Mouse (Mus musculus): ENCODE data around the gene Aars2.
A peak's percentile ranks its signal among the peaks of the same experiment; 100 is the strongest.

Gene Aars2

DNA sequence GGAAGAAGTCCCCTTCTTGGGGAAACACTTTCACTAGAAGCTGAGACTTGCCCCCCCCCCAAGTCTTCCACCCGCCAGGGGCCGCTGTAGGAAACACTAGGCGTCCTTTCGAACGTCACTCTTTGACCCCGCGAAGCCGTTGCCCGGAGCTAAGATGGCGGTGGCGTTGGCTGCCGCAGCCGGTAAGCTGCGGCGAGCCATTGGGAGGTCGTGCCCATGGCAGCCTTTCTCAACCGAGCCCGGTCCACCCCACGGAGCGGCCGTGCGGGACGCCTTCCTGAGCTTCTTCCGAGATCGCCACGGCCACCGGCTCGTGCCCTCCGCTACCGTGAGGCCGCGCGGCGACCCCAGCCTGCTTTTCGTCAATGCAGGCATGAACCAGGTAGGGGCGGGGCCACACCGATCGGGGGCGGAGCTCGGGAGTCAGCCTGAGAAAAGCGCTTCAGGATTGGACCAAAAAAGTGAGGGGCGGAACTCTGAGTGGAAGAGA, at the start of gene Aars2:
Gene Aars2, plus strand, starts transcription at position 142 of the 490 bp plus-strand sequence.
- peak; percentile 96 for DNase-seq

DNA sequence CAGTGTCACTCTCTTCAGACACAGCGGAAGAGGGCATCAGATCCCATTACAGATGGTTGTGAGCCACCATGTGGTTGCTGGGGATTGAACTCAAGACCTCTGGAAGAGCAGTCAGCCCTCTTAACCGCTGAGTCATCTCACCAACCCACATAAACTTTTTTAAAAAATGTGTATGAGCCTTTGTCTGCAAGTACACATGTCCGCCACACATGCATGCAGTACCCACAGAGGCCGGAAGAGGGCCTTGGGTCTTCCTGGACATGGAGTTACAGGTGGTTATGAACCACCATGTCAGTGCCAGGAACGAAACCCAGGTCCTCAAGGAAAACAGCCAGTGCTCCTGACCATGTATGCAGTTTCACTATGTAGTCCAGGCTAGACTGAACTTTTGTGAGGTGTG, 49.2 kb upstream of the Aars2 start:
- no peak for DNase-seq

DNA sequence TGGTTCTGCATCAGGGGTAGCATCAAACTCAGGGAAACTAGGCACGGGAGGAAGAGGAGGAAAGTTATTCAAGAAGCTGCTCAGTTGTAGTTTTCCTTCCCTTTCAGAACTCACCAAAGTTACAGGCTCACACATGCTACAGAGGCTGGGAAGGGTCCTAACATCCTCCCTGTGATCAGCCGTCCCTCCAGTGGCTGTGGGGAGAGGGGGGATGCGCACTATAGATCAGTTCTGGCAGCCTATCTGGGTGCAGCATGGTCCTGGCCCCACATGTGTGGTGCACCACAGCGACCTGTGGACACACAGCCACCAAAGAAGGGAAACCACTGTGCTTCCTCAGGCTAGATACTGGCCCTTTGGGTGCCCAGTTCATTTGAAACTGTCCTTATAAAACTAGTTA, 48.1 kb upstream of the Aars2 start:
- no peak for DNase-seq

DNA sequence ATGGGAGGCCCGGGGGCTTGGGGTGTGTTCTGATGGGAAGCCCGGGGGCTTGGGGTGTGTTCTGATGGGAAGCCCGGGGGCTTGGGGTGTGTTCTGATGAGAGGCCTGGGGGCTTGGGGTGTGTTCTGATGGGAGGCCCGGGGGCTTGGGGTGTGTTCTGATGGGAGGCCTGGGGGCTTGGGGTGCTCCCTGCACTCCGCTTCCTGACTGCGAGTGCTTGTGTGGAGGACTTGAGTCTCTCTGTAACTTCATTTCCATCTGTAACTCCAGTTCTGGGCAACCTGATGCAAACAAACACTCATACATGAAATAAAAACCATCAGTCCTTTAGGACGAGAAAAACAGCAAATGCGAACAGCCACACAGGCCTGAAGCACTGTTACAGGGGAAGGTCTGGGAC, 47.6 kb upstream of the Aars2 start:
- DNase-seq: no peak

DNA sequence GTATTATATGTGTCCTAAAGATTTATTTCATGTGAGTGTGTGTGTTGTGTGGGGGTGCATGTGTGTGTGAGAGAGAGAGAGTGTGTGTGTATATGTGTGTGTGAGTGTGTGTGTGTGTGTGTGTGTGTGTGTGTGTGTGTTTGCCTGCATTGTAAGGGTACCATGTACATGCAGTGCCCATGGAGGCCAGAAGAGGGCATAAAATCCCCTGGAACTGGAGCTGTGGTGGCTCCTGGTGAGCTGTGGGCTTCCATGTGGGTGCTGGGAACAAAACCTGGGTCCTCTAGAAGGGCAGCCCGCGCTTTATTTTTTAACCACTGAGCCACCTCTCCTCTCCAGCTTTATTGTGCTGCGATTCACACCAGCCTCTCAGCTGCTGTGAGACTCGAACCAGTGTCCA, 44.1 kb upstream of the Aars2 start:
- no peak for DNase-seq

DNA sequence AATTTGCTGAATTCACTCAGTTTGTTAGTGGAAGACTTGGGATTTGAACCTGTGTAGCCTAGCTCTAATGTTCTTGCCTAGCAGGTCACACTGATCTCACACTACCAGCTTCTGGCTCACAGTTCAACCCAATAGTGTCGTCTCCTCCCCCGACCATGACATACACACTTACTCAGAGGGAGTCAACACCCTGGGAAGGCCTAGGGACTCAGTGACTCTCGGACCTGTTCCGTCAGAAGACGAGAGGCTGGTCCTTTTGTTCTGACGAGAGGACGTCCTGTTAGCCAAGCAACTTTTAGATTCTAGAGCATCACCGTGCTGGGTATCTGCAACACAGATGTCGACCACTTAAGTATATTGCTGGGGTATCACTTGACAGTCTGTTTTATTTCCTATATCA, 42.4 kb upstream of the Aars2 start:
- DNase-seq: no peak

DNA sequence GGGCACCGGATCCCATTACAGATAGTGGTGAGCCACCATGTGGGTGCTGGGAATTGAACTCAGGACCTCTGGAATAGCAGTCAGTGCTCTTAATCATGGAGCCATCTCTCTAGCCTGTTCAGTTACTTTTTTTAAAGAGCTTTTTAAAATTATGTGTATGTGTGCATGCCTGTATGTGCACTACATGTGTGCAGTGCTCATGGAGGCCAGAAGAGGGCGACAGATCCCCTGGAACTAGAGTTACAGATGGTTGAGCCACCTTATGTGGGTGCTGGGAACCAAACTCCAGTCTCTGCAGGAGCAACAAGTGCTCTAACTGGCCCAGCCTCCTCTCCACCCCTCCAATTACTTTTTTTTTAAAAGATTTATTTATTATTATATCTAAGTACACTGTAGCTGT, 39.9 kb upstream of the Aars2 start:
- no peak for DNase-seq

DNA sequence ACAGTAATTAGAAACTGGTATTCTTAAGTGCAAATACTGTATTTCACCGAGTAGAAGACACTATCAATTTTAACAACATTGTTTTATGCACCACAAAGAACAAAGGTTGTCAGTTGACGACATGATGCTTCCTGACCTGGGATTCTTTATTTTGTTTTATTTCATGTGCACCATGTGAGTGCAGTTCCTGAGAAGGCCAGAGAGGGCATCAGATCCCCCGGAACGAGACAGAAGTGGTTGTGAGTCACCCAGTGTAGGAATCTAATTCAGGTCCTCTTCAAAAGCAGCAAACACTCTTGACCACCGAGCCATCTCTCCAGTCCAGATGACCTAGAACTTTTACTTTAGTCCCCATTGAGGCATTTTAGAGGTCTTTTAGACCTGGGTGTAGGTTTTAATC, 38.3 kb upstream of the Aars2 start:
- DNase-seq: no peak

DNA sequence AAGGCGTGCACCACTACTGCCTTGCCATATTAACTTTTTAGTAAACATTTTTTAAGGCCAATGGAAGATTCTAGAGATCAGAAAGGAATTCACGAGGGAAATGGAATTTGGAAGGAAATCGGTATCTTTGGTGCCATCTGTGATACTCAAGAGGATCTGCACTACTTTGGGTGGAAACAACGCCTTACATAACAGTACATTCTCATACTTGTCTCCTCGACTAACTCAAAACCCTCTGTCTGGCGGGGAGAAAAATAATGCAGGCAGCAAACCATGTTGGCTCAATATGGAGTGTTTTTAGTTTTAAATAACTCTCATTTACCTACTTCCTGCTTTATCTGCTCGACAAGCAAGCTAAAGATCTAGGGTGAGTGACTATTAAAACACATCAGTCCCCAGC, 35.9 kb upstream of the Aars2 start:
- DNase-seq: no peak

DNA sequence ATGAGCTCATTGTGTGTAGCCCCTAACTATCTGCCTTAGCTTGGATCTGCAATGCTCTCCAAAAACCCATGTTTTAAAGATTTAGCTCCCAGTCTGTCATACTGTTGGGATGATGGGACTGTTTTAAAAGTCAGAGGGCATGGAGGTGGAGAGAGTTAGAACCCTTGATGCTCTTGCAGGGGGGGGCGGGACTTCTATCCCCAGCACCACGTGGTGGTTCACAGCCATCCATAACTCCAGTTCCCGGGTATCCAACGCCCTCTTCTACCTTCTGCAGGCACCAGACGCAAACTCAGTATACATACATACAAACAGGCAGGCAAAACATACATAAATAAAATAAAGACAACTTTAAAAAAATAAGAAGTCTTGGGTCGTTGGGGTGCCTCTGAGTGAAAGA, 33.0 kb upstream of the Aars2 start:
- no peak for DNase-seq

DNA sequence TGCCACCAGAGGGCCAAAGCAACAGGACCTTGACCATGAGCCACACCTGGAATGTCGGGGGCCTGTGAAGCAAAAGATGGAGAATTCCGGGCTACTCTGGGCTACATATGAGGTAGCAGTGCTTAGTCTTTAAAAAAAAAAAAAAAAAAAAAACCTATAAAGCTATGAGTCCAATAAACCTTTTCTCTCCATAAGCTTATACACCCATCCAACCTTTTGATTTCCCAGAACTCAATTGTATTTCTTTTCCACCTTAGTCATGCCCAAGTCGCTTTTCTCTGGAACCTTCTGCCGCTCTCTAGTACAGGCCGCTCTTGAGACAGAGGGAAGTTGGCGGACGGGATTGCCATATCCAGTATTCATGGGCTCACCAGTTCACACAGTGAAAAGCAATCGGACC, 32.5 kb upstream of the Aars2 start:
- DNase-seq: no peak

DNA sequence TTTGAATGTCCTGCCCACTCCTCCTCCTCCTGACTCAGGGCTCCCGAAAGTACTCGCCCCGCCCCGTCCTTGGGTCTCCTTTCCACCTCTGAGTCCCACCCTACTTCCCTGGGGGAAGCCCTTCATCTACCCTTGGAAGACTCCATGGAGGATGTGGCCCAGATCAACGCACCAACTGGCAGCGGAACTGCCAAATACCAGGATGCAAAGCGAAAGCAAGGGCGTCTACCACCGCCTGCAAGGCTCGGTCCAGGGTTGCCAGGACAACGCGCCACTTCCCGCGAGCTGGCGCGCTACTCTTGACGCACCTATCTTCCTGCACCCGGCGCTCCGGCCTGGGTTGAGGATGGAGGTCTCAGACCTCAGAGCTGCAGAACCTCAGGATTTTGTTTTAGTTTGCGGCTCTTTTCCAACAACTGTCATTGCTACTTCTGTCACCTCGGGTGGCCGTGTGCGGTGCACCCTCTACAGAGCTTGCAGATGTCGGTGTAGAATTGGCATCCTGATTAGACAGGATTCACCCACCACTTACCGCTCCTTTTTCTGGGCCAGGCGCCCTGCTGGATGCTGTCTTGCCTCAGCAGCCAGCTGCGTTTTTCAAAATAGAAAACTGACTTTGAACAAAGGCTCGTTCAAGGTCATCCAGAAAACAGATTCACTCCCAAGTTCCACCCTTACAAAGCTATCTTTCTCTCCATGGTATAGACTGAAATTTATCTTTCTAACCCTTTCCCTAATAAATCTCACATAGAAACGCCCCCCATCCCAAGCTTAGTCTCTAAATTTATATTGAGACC, 31.8 kb upstream of the Aars2 start, which contains the start of gene Spats1:
Gene Spats1, minus strand, starts transcription at position 747 of the 797 bp plus-strand sequence.
- DNase-seq: peak; percentile 81

DNA sequence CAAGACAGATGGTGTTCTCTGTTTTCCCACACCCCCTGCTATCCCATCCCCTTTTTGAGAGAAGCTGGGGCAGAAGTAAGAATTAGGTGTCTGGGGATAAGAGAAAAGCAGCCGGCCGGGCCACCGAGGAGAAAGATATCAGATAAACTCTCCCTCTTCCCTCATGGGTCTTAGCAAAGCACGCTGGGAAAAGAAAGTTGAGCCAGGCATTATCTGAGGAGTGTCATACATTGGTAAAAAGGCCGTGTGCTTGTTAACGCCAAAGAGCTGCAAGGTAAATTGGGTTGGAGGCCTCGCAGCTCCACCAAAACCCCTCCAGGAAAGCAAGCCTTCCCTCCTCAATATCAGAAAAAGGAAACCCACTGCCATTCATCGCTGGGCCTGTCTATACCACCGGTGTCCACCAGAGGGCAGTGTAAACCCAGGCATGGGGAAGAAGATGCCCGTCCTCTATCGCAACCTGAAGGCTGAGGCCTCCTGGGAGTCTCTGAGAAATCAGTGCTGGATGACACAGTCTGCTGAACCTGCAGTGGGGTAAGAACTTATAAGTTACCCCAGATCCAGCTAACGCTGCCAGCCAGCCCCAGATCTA, 28.3 kb upstream of the Aars2 start:
- DNase-seq: peak; percentile 80

DNA sequence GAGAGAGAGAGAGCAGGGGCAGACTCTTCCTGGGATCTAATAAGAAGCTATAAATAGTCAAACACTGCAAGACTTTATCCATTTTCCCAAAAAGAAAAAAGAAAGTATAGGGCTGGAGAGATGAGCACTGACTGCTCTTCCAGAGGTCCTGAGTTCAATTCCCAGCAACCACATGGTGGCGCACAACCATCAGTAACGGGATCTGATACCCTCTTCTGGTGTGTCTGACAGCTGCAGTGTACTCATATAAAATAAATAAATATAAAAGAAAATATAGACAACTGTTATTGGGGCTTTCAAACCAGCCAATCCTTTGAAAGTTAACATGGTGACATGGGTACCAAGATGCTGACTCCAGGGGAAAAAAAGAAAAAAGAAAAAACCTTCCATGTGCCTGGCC, 26.2 kb upstream of the Aars2 start:
- no peak for DNase-seq

DNA sequence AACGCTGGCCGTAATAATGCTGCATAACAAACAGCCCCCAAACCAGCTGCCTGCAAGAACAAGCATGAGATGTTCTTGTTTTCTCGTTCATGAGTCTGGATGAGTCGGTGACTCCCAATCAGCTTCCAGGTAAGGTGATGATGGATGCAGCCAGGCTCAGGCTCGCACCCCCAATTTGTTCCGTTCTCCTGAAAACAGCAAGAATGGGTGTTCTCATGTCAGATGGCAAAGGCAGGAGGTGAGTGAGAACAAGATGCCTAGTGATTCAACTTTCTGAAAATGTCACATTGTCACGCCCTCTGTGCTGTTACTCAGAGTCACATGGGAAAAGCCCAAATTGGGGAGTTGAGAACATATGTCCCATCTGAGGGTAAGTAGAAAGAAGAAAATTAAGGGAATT, 21.1 kb upstream of the Aars2 start:
- DNase-seq: no peak

DNA sequence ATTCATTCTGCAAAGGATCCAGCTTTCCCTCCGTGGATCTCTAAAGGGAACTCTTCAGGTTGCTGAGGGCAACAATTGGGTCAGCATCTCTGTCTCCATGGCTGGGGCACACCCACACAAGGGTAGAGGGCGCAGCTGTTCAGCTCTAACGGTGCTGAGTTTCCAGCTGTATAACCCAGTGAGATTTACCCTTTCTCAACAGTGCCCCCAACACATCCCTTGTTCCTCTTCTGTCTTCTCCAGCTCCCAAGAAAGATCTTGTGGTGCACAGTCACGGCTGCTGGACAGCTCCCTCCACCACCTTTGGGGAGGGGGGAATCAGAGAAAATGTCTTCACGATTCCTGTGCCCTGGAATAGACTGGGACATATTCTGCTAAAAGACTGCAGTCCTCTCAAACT, 19.4 kb upstream of the Aars2 start:
- DNase-seq: no peak

DNA sequence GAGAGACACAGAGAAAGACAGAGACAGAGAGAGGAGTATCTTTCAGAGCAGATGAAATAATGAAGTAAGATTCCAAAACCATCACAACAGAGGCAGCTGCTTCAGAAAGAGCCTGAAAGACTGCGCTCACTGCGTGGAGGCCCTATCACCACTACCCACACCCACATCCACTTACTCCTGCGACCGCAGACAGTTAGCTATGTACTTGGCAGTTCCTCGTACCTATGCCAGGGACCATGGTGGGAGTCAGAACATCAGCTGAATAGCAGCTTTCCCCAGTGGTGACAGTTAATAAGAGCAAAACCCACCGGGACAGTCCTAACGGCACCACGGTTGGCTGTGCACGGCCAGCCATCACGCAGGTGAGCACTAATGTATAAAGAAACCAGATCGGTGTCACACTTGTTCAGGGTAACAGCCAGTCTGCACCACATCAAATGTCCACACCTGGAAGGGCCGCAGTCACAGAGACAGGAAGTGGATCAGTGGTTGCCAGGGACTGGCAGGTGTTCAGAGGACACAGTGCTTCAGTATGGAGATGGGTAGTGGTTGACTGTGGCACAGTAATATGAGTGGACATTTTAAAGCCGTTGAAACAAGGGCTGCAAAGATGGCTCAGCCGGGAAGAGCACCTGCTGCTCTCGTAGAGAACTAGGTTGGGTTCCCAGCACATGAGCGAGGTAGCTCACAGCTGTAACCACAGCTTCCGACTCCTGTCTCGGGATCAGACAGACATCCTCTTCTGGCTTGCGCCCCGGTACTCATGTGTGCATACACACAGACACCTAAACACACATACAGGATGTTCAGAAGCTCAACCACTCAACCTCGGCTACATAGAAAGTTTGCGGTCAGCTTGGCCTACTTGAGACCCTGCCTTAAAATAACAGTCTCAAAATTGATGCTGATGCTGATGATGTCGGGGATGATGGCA, 18.1 kb upstream of the Aars2 start:
- no peak for DNase-seq

DNA sequence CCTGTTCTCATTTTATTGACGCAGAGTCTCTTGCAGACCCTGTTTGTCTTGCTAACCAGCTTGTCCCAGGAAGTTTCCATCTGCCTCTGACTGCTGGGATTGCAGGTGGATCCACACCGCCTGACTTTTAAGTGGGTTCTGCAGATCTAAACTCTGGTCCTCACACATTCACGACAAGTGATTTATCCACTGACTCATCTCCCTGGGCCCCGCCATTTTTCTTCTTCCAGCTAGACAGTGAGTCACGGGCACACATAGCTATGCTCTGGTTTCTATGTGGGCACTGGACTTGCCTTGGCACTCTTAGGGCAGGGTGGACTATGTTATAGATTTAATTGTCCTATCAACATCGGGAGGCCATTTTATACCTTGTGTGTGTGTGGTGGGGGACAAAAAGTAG, 16.9 kb upstream of the Aars2 start:
- no peak for DNase-seq

DNA sequence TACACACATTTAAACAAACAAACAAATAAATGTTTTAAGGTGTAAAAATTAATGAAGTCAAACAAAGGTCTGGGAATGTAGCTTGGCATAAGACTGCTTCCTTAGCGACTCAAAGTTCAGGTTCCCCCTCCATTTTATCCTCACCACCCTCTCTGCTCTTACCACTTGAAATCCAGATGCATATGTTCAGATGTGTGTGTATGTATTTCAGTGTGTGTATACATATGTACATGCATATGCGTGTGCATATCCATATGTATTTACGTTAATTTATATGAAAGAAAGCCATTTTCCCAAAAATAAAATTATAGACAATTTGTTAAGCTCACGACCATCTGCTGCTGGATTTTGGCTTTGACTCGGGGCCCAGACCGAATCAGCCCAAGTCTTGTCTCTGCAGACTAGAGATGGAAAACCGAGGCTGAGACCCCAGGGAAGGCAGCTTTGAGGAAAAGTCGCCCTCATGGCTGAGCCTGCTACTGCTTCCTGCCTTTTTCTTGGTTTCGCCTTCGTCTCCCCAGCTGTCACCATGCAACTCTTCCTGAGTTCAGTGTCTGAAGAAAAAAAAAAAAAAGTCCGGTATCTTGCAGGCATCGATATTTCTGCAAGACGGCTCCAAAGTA, 16.0 kb upstream of the Aars2 start:
- no peak for DNase-seq

DNA sequence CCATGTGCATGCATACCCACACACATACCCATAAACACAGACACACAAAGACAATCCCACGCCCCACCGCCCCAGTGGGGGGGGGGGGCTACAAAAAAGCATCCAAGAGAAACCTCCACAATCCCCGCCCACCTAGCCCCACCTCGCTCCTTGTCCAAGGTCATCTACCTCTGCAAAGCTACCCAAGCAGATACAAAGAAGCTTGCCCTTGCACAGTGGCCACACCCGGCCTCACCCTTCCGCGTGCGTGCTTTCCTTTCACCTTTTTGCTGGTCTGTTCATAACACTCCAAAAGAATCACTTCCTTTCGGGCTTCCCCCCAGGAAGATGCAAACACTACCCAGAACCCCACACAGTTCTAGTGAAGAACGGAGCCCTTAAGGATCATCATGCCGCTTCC, 11.2 kb upstream of the Aars2 start:
- DNase-seq: no peak

DNA sequence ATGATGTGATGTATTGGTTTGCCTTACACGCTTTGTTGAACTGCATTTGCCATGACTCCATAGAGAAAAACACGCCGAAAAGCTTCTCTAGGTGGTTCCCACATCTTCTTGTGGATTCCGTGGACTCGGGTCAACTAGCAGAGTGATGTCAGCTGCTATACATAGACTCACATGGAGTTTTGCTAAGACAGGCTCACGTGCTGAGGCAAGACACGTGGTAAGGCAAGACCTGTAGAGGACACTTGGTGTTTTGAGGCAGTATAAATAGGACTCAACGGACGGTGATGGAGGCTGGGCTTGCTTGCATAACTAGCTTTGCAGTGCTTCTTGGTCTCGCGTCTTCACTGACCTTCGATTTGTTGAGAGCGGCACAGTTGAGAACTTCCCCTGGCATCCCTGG, 8.2 kb upstream of the Aars2 start:
- DNase-seq: no peak

DNA sequence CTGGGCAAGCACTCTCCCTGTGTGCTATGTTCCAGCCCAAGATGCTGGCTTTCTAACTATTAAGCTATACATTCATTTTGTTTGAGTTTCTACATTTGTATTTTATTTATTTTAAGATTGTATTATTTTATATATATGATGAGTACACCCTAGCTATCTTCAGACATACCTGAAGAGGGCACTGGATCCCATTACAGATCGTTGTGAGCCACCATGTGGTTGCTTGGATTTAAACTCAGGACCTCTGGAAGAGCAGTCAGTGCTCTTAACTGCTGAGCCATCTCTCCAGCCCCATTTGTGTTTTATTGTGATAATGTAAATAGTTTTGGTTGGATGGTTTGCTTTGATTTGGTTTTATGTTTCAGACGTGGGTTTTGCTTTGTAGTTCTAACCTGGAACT, 7.1 kb upstream of the Aars2 start:
- no peak for DNase-seq

DNA sequence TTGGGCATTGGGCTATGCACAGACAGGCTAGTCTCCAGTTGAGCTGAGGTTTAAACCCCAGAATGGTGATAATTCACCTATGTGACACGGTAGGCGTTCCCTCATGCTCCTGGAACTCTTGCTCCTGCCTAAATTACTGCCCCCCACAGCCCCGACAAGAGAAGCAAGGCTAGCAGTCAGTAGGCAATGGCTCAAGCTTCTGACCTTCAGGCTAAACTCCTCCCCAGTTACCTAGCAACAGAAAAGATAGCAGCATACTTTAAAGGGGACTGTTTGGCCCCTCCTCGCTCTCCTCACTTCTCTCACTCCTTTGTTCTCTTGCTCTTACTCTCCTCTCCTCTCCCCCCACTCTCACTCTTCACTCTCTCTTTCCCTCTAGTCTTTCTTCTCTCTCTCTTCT, 5.7 kb upstream of the Aars2 start:
- DNase-seq: no peak
